Mouse (Mus musculus) retina, adult 2 months (tissue): Measurements from ENCODE around the gene Vps8.
"Not testable (repeated sequence)": the region's sequence is repeated elsewhere in the genome, so short reads cannot be mapped to it uniquely, and the experiment has no call there.

Experiments used
- DNase-seq: peaks from one replicate; pipeline ENCODE4 v3.0.0-alpha.2; 2012; ENCODE audit warnings: low read depth, low spot score

The Vps8 gene

DNA sequence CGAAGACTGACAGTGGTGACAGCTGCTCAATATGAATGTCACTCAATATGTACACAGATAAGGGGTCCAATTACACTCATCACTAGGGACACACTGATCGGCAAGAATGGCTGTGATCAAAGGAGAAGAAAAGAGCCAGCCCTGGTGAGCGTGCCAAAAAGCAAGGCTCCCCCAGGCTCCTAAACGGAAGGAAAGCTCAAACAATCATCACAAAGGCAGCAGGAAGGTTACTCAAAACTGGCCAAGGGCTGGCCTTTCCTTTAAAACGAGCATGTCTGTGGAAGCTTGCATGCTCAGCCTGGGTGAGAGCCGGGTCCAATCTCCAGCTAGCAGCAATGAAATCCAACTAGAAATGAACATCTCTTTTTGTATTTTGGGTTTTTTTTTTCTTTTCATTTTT is 232.4 kb downstream of the Vps8 start:
- no peak for DNase-seq

GRCm38 (mm10) chr16:21655961-21656360 is 233.0 kb downstream of the Vps8 start:
- no peak for DNase-seq

DNA sequence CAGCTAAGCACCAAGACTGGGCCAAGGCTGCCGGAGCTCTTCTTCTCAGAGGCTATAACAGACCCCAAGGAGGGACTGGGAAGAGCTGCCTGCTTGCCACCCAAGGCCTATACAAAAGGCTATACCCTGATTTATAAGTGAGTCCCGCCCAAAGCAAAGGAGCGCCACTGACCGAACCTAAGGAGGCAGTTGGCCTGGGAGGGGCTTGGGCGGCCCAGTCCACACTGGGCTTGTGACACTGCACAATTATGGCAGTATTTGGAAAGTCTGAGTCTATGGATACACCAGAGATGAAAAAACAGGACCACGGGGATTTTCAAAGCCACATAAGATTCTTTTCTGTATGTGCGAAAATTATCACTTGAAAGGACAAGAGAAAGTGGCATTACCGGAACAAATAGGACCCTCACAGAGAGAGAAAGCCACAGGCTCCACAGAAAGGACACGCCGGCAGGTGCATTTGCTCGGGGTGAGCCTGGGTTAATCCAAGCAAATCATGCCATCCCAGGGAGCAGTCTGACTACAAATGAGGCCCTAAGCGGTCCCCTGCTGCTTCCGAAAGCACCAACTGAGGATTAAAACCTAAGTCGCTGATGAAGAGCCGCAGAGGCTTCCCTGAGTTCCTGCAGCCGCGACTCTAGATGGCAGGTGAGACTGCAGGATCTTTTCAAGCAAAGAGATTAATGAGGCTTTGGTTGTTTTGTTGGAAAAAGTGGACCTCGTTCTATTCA is 241.9 kb downstream of the Vps8 start:
- peak; percentile 69 for DNase-seq

DNA sequence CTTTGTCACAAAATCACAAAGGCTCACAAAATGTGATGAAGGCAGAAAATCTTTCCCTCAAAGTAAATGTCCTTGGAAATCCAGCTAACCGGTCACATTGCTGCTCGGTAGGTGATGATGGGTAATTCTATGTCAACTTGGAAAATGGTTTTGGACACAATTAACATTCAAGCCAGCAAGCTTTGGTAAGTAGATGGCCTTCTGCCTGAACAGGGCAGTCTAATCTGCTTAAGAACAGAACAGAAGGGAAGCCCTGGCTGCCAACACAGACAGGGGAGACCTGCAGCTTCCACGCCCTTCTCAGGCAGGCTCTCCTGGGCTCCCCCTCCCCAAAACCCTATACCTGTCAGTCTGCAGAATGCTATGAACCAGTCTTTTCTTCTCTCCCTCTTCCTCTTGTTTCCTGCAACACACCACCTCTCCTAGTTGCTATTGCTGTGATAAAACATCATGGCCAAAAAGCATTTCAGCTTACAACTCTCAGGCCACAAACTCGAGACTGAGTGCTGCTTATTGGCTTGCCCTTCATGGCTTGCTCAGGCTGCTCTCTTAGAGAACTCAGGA is 242.6 kb downstream of the Vps8 start:
- peak; percentile 43 for DNase-seq

- DNase-seq = no peak
These were observed 249.0 kb downstream of the Vps8 start for GRCm38 (mm10) chr16:21671878-21672277.

DNA sequence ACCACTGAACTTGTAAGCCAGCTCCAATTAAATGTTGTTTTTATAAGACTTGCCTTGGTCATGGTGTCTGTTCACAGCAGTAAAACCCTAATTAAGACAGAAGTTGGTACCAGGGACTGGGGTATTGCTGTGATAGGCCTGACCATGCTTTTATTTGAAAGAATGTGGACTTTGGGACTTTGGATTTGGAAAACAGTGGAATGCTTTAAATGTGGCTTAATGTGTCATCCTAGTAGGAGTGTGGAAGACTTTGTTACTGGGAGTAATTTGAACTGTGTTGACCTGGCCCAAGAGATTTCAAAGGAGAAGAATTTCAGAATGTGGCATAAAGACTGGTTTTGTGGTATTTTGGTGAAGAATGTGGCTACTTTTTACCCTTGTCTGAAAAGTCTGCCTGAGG is 250.1 kb downstream of the Vps8 start:
- not testable (repeated sequence) for DNase-seq

GRCm38 (mm10) chr16:21673651-21674050 is 250.7 kb downstream of the Vps8 start:
- not testable (repeated sequence) for DNase-seq

DNA sequence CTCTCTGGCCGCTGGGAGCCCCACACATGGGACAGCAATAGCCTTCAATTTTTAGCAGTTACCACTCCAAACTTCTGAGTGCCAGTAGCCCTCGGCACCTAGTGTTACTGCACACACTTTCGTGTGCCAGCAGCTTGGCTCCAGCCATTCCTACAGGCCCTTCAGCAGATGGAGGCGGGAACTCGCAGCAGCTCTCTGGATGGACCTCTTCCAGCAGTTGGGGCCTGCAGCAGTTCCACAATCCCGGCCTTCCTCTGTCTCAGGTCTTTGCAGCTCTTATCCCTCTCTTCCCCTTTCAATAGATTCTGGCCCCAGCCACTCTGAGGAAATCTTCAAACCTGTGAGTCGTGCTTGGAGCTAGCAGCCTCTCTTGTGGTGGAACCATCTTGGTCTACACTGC is 253.9 kb downstream of the Vps8 start:
- DNase-seq = no peak

GRCm38 (mm10) chr16:21687406-21687805 is 264.5 kb downstream of the Vps8 start:
- no peak for DNase-seq

- DNase-seq = no peak
These were observed 266.2 kb downstream of the Vps8 start for GRCm38 (mm10) chr16:21689141-21689540.

DNA sequence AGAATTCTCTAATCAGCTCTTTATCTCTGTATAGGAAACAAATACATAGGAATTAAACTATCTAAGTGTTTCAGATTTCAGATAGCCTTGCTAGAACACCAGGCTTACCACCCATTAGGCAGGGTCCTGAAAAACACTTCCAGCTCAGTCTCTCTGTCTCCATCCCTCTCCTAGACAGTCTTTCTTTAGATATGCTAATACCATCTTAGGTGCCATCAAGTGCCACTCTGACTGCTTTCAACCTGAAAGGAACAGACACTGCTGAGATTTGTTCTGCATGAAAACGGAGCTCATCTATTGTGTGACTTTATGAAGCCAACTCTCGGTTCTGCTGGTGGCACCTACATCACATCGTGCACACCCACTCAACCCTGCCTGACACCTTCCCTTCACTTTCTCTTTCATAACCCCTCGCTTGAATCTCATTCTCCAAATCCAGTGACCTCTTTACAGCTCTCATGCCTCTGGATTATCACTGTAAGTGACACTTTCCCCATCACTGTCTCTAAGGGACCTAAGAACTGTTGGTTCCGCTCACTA is 267.4 kb downstream of the Vps8 start:
- DNase-seq = no peak

- no peak for DNase-seq
These were observed 271.1 kb downstream of the Vps8 start for GRCm38 (mm10) chr16:21693981-21694462.
